24 mouse cellular contexts compared by ENCODE assay signal in genomic region chr13:40136096-40136495, GRCm38 (mm10).
DNase-seq lines count a peak whose midpoint lies in the region; ATAC-seq and TF ChIP-seq lines count a peak whose summit lies in the region.
"Had no signal": no experiment of that assay in that cellular context is flagged by ENCODE, and none has a peak within 500 bp of the region (broad histone marks: within the 10 kb centered on the region; RNA-seq: fewer than 3 reads in every experiment).

No protein-coding gene starts in this region.

- no peaks in the 10 kb centered on the region for H3K27me3 ChIP-seq in kidney, embryonic 16.5 days (ENCODE audit: insufficient read depth, low read length)
- no peaks in the 10 kb centered on the region for H3K27me3 ChIP-seq in hindbrain, postnatal 0 days (ENCODE audit: insufficient read depth, low read length)
- no peaks in the 10 kb centered on the region for H3K27me3 ChIP-seq in hindbrain, embryonic 11.5 days (ENCODE audit: control insufficient read depth, insufficient read depth, low read length)
- H3K27me3 ChIP-seq: embryonic facial prominence, embryonic 13.5 days; hindbrain, embryonic 13.5 days; neural tube, embryonic 13.5 days; Patski had no signal

- 22% methylated on average over 3 of the region's 3 CpGs for WGBS in kidney, embryonic 16.5 days
- 42% methylated on average over 3 of the region's 3 CpGs for WGBS in hindbrain, postnatal 0 days
- WGBS in hindbrain, embryonic 11.5 days = 33% methylated on average over 3 of the region's 3 CpGs

- no peak overlapping the region for H3K9ac ChIP-seq in kidney, embryonic 16.5 days (replicated peaks; ENCODE audit: low read length)
- no peak overlapping the region for H3K9ac ChIP-seq in hindbrain, postnatal 0 days (replicated peaks; ENCODE audit: low read length)
- no peak overlapping the region for H3K9ac ChIP-seq in hindbrain, embryonic 11.5 days (ENCODE audit: low read depth, low read length)
- H3K9ac ChIP-seq: embryonic facial prominence, embryonic 13.5 days; hindbrain, embryonic 13.5 days; neural tube, embryonic 13.5 days had no signal

- H3K4me3 ChIP-seq in kidney, embryonic 16.5 days (ENCODE audit: low read length) = no peak overlapping the region
- H3K4me3 ChIP-seq in hindbrain, postnatal 0 days (ENCODE audit: low read length) = no peak overlapping the region
- H3K4me3 ChIP-seq in hindbrain, embryonic 11.5 days (ENCODE audit: low read depth, low read length) = no peak overlapping the region
- H3K4me3 ChIP-seq: embryonic facial prominence, embryonic 13.5 days; heart, embryonic 10.5 days; hindbrain, embryonic 13.5 days; neural tube, embryonic 13.5 days had no signal

- H3K9me3 ChIP-seq in kidney, embryonic 16.5 days (ENCODE audit: low read length) = no peaks in the 10 kb centered on the region
- H3K9me3 ChIP-seq in hindbrain, postnatal 0 days (ENCODE audit: low read length) = no peaks in the 10 kb centered on the region
- no peaks in the 10 kb centered on the region for H3K9me3 ChIP-seq in hindbrain, embryonic 11.5 days (ENCODE audit: control insufficient read depth, low read length)
- H3K9me3 ChIP-seq: embryonic facial prominence, embryonic 13.5 days; heart, embryonic 10.5 days; hindbrain, embryonic 13.5 days; neural tube, embryonic 13.5 days had no signal

- no peak overlapping the region for H3K27ac ChIP-seq in kidney, embryonic 16.5 days (ENCODE audit: low read length)
- H3K27ac ChIP-seq in hindbrain, postnatal 0 days = no peak overlapping the region
- no peak overlapping the region for H3K27ac ChIP-seq in hindbrain, embryonic 11.5 days (ENCODE audit: low read depth, low read length)
- H3K27ac ChIP-seq: embryonic facial prominence, embryonic 13.5 days; heart, embryonic 10.5 days; hindbrain, embryonic 13.5 days; neural tube, embryonic 13.5 days had no signal

- no peaks in the 10 kb centered on the region for H3K4me1 ChIP-seq in kidney, embryonic 16.5 days (ENCODE audit: insufficient read depth, low read length)
- H3K4me1 ChIP-seq in hindbrain, postnatal 0 days (ENCODE audit: insufficient read depth, low read length) = no peaks in the 10 kb centered on the region
- H3K4me1 ChIP-seq in hindbrain, embryonic 11.5 days (replicated peaks; ENCODE audit: control insufficient read depth, insufficient read depth, low read length) = no peaks in the 10 kb centered on the region
- H3K4me1 ChIP-seq: embryonic facial prominence, embryonic 13.5 days; heart, embryonic 10.5 days; hindbrain, embryonic 13.5 days; neural tube, embryonic 13.5 days had no signal

- no peak overlapping the region for H3K4me2 ChIP-seq in kidney, embryonic 16.5 days (replicated peaks; ENCODE audit: low read depth, low read length)
- no peak overlapping the region for H3K4me2 ChIP-seq in hindbrain, postnatal 0 days (ENCODE audit: low read depth, low read length)
- H3K4me2 ChIP-seq in hindbrain, embryonic 11.5 days (replicated peaks; ENCODE audit: low read depth, low read length) = no peak overlapping the region
- H3K4me2 ChIP-seq: embryonic facial prominence, embryonic 13.5 days; hindbrain, embryonic 13.5 days; neural tube, embryonic 13.5 days had no signal

- no peak for TF ChIP-seq CTCF in hindbrain, postnatal 0 days (IDR thresholded peaks at IDR 0.05; ENCODE audit: low read depth)

- no peak for DNase-seq in kidney, adult 18-20 months
- DNase-seq in R1 (ENCODE audit: low read depth, low spot score) = peak; percentile 44
- DNase-seq in hindbrain, postnatal 0 days (ENCODE audit: low spot score) = no peak
- DNase-seq in hindbrain, embryonic 11.5 days (ENCODE audit: low spot score) = no peak
- DNase-seq: adrenal gland, postnatal 14 days; cerebellum, adult 11-12 months; cerebellum, postnatal 25 days; gastrocnemius, postnatal 36 days; kidney, adult 9 months; liver; midbrain, embryonic 14.5 days; right cerebral cortex, postnatal 25 days; thymus, postnatal 4 days had no signal

- peak; percentile 39; the same call in 1 of the 2 replicates for ATAC-seq in kidney, embryonic 16.5 days (ENCODE audit: low FRiP score, low TSS enrichment)
- ATAC-seq in common myeloid progenitor, adult 5-6 weeks (replicated peaks; ENCODE audit: low read depth, poor library complexity, severe bottlenecking) = peak; percentile 42; the same call in 1 of the 2 replicates
- 0 out of 2 replicates have a peak, but pooled peaks have one; percentile 18 for ATAC-seq in megakaryocyte, adult 5-6 weeks (ENCODE audit: poor library complexity, severe bottlenecking)
- no peak for ATAC-seq in inflammation-experienced regulatory T-cells, adult 6 months
- no peak for ATAC-seq in hindbrain, postnatal 0 days
- ATAC-seq in hindbrain, embryonic 11.5 days (ENCODE audit: low FRiP score) = no peak
- ATAC-seq: forebrain, embryonic 16.5 days; lung, postnatal 0 days; Patski had no signal

- no peaks in the 10 kb centered on the region for H3K36me3 ChIP-seq in kidney, embryonic 16.5 days (ENCODE audit: insufficient read depth, low read length)
- no peaks in the 10 kb centered on the region for H3K36me3 ChIP-seq in hindbrain, postnatal 0 days (ENCODE audit: insufficient read depth, low read length)
- H3K36me3 ChIP-seq in hindbrain, embryonic 11.5 days (ENCODE audit: control insufficient read depth, insufficient read depth, low read length) = no peaks in the 10 kb centered on the region
- H3K36me3 ChIP-seq: embryonic facial prominence, embryonic 13.5 days; heart, embryonic 10.5 days; hindbrain, embryonic 13.5 days; neural tube, embryonic 13.5 days had no signal

Comparison
In these comparisons a context has a peak if more than half of its experiments do, and no peak if none do; other contexts are left out.
1. ATAC-seq: peak in kidney, embryonic 16.5 days (single experiment), common myeloid progenitor, adult 5-6 weeks (single experiment) and megakaryocyte, adult 5-6 weeks (single experiment); none in inflammation-experienced regulatory T-cells, adult 6 months (single experiment), hindbrain, postnatal 0 days (single experiment) and hindbrain, embryonic 11.5 days (single experiment).